Mouse (Mus musculus) layer of hippocampus, adult 11-12 months (tissue): ENCODE data around the gene Galm.
"Not testable (repeated sequence)": the region's sequence is repeated elsewhere in the genome, so short reads cannot be mapped to it uniquely, and the experiment has no call there.

Experiments
- DNase-seq: peaks from one replicate; pipeline ENCODE4 v3.0.0; 2022; ENCODE audit warnings: low spot score

Galm gene

GRCm38 (mm10) chr17:80206671-80207581 is 79.7 kb downstream of the Galm start, which contains the start of the genes Srsf7 and Ttc39d:
TSS of gene Srsf7 (minus strand) at chr17:80207307.
TSS of gene Ttc39d (plus strand) at chr17:80207460.
- peak; percentile 98 for DNase-seq

GRCm38 (mm10) chr17:80213998-80214397 is 86.7 kb downstream of the Galm start:
- not testable (repeated sequence) for DNase-seq

- DNase-seq, result no peak
These were observed 92.9 kb downstream of the Galm start for GRCm38 (mm10) chr17:80220131-80220530.

- DNase-seq, result no peak
These were observed 93.9 kb downstream of the Galm start for GRCm38 (mm10) chr17:80221202-80221601.

GRCm38 (mm10) chr17:80221890-80222628 is 94.8 kb downstream of the Galm start:
- DNase-seq, result no peak

- no peak for DNase-seq
These were observed 96.6 kb downstream of the Galm start for GRCm38 (mm10) chr17:80223829-80224228.

GRCm38 (mm10) chr17:80224326-80225116 is 97.2 kb downstream of the Galm start, which contains the start of gene Gemin6:
TSS of gene Gemin6 (plus strand) at chr17:80224441.
- peak; percentile 86 for DNase-seq

- DNase-seq, result not testable (repeated sequence)
These were observed 97.9 kb downstream of the Galm start for GRCm38 (mm10) chr17:80225142-80225541.

GRCm38 (mm10) chr17:80229396-80229795 is 102.1 kb downstream of the Galm start:
- no peak for DNase-seq

GRCm38 (mm10) chr17:80233844-80234243 is 106.6 kb downstream of the Galm start:
- DNase-seq, result no peak

- no peak for DNase-seq
These were observed 107.1 kb downstream of the Galm start for GRCm38 (mm10) chr17:80234376-80234775.
